Mouse (Mus musculus) embryonic facial prominence, embryonic 14.5 days (tissue): ENCODE measurements around the gene Flt3l. TPM values are rescaled to one million over a fixed set of nuclear protein-coding genes. Genes with fewer than 3 reads are reported as not detected.
A peak's percentile ranks its signal among the peaks of the same experiment; 100 is the strongest.

ENCODE experiments used
- ATAC-seq: fragments of 200-750 bp; cut with Nextera tagmentation; 2 replicates; pipeline ENCODE4 v1.8.0; 2017; ENCODE audit warnings: low read depth, moderate number of reproducible peaks, moderate TSS enrichment
- DNase-seq: peaks from one replicate; pipeline ENCODE4 v3.0.0-alpha.2; 2015; ENCODE audit warnings: low spot score
- H3K27ac ChIP-seq: fragments of 300-500 bp; sonication (generic); replicated peaks from 2 replicates; pipeline ENCODE4 v1.5.1; 2014; ENCODE audit warnings: low read depth, mild to moderate bottlenecking, low read length, moderate library complexity
- H3K27me3 ChIP-seq: fragments of 300-500 bp; sonication (generic); replicated peaks from 2 replicates; pipeline ENCODE4 v1.6.1; 2014; ENCODE audit warnings: low read length; ENCODE audit not compliant: control insufficient read depth, insufficient read depth
- H3K36me3 ChIP-seq: fragments of 300-500 bp; sonication (generic); 2 replicates; pipeline ENCODE4 v1.6.1; 2014; ENCODE audit warnings: low read length, mixed read lengths; ENCODE audit not compliant: control insufficient read depth, insufficient read depth
- H3K4me1 ChIP-seq: fragments of 300-500 bp; sonication (generic); 2 replicates; pipeline ENCODE4 v1.6.1; 2014; ENCODE audit warnings: antibody characterized with exemption, low read length; ENCODE audit not compliant: control insufficient read depth, insufficient read depth
- H3K4me2 ChIP-seq: fragments of 300-500 bp; sonication (generic); 2 replicates; pipeline ENCODE4 v1.6.1; 2014; ENCODE audit warnings: low read depth, mild to moderate bottlenecking, low read length, moderate library complexity, mixed read lengths
- H3K4me3 ChIP-seq: fragments of 300-500 bp; sonication (generic); 2 replicates; pipeline ENCODE4 v1.5.1; 2014; ENCODE audit warnings: low read depth, mild to moderate bottlenecking, low read length
- H3K9ac ChIP-seq: fragments of 300-500 bp; sonication (generic); 2 replicates; pipeline ENCODE4 v1.6.1; 2014; ENCODE audit warnings: low read depth, mild to moderate bottlenecking, low read length, moderate library complexity, mixed read lengths
- H3K9me3 ChIP-seq: fragments of 300-500 bp; sonication (generic); 2 replicates; pipeline ENCODE4 v1.6.1; 2016; ENCODE audit warnings: low read length; ENCODE audit not compliant: control insufficient read depth
- WGBS: fragments of 180-500 bp; shearing (Covaris S2); extraction: QIAGEN DNeasy Blood & Tissue Kit; methylation state at CpG from one replicate; pipeline ENCODE4 v1.1.7; 2014; 5-methylcytosine and 5-hydroxymethylcytosine counted together
- polyA plus RNA-seq: library from polyadenylated mRNA; unstranded; fragments of >200 nt; fragmentation: Nextera tagmentation; extraction: Ambion mirVana; gene quantifications from 2 replicates; pipeline ENCODE4 v1.2.1, GENCODE M21; 2014

Flt3l gene
- polyA plus RNA-seq, 1 experiment from 2014 or later, result 2.3 TPM

DNA sequence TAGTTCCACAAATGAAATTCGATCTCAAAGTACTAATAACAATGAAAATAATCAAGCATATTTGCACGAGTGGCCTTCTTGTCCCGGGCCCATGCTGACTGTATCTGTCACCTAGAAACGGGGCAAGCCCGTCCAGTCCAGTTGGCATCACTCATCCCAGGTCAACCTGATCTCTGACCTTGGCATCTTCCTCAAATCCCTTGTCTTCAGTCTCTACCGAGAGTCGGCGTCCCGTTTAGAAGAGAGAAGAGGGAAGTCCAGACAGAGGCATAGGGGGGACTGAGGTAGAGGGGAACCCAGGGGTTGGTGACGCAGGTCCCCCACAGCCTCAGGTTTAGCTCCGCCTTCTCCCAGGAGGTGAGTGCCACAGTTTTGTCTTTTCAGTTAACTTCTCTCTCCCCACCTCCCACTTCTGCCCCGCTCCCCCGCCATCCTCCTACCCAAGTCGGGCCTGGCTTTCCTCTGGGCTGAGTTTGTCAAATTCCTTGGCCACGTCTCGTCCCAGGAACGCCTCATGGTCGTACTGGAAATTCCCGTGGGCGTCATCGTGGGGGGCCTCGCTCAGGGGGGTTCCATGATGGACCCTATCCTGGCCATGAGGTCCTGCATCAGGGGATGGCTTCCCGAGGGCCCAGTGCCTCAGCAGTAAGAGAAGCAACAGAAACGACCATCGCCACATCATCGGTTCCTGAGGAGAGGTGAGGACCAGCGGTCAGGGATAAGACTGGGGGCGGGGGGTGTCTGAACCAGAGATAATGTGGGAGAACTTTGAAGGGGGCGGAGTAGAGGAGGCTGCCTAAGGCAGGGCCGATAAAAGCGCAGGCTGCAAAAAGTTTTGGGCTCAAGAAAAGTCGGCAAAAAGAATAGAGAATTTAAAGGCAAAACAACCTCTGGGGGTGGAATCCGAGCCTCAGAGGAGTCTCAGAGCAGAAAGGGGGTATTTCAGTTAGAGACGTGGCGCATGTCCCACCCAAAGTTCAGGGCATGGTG, 44.9 kb downstream of the Flt3l start:
- peak overlapping the region; percentile 70 for H3K4me2 ChIP-seq
- no peaks in the 10 kb centered on the region for H3K9me3 ChIP-seq
- ATAC-seq (peak; percentile 50), DNase-seq (peak; percentile 61)
- no peaks in the 10 kb centered on the region for H3K27me3 ChIP-seq
- H3K4me1 ChIP-seq, result peaks cover 12% of the 10 kb centered on the region
- H3K27ac ChIP-seq, result peak overlapping the region; percentile 97
- H3K36me3 ChIP-seq, result peaks cover 33% of the 10 kb centered on the region
- H3K4me3 ChIP-seq, result peak overlapping the region; percentile 67
- peak overlapping the region; percentile 87 for H3K9ac ChIP-seq
- 9% methylated on average over 35 of the region's 35 CpGs for WGBS

- Histone ChIP-seq H3K27me3 (no peaks in the 10 kb centered on the region), H3K4me1 (peaks cover 12% of the 10 kb centered on the region), H3K4me3 (peak overlapping the region; percentile 67), H3K36me3 (peaks cover 36% of the 10 kb centered on the region), H3K9ac (peak overlapping the region; percentile 87), H3K4me2 (peak overlapping the region; percentile 70), H3K27ac (peak overlapping the region; percentile 97), H3K9me3 (no peaks in the 10 kb centered on the region)
- no peak for DNase-seq
- no peak for ATAC-seq
- WGBS, result 80% methylated on average over 13 of the region's 13 CpGs
These were observed 45.8 kb downstream of the Flt3l start for GRCm38 (mm10) chr7:45090251-45090977.

DNA sequence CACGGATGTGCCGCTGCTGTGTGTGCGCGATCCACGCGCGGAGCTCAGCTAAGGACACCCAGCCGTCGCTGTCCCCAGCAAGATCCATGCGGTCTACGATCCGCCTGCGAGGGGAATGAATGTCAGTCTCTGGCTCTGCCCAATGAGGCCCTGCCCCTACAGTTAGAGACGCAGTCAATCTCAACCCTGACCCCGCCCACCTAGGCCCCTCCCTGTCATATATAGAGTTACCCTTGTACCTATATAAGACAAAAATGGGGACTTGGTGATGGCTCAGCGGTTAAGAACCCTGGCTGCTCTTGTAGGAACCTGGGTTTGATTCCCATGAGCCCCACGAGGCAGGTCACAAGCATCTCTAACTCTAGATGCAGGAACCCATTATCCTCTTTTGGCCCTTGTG, 47.6 kb downstream of the Flt3l start:
- Histone ChIP-seq H3K27me3 (no peaks in the 10 kb centered on the region), H3K9me3 (no peaks in the 10 kb centered on the region), H3K36me3 (peaks cover 55% of the 10 kb centered on the region), H3K4me3 (no peak overlapping the region), H3K27ac (no peak overlapping the region), H3K4me2 (no peak overlapping the region), H3K9ac (no peak overlapping the region), H3K4me1 (peaks cover 12% of the 10 kb centered on the region)
- 91% methylated on average over 17 of the region's 17 CpGs for WGBS
- no peak for ATAC-seq
- no peak for DNase-seq

DNA sequence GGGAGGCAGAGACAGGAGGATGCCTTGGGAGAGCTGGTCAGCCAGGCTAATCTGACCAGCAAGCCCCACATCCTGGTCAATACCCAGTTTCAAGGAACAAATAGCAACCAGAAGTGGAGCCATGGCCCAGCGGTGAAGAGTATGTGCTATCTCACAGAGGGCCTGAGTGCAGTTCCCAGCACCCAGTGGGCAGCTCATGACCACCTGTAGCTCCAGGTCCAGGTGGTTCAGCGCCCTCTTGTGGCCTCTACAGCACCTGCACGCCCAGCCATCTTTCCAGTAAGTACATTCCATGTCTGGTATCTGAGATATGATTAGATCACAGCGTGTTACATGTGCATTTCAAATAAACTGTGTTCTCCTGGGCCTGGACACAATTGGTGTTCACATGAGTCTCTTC, 50.1 kb downstream of the Flt3l start:
- DNase-seq (no peak), ATAC-seq (no peak)
- Histone ChIP-seq H3K4me1 (peaks cover 8% of the 10 kb centered on the region), H3K27ac (no peak overlapping the region), H3K4me3 (no peak overlapping the region), H3K9ac (no peak overlapping the region), H3K27me3 (no peaks in the 10 kb centered on the region), H3K36me3 (peaks cover 72% of the 10 kb centered on the region), H3K9me3 (no peaks in the 10 kb centered on the region), H3K4me2 (no peak overlapping the region)
- 78% methylated on average over 4 of the region's 4 CpGs for WGBS

GRCm38 (mm10) chr7:45083300-45083890, 52.8 kb downstream of the Flt3l start:
- DNase-seq (no peak), ATAC-seq (no peak)
- H3K9me3 ChIP-seq, result no peaks in the 10 kb centered on the region
- H3K4me3 ChIP-seq, result no peak overlapping the region; the same call in 1 of the 2 replicates
- no peak overlapping the region for H3K27ac ChIP-seq
- WGBS, result 82% methylated on average over 21 of the region's 22 CpGs
- no peaks in the 10 kb centered on the region for H3K27me3 ChIP-seq
- H3K9ac ChIP-seq, result 0 out of 2 replicates have a peak overlapping the region, but pooled peaks have one; percentile 1
- peaks cover 4% of the 10 kb centered on the region; the same call in 1 of the 2 replicates for H3K4me1 ChIP-seq
- peaks cover 66% of the 10 kb centered on the region for H3K36me3 ChIP-seq
- H3K4me2 ChIP-seq, result no peak overlapping the region

DNA sequence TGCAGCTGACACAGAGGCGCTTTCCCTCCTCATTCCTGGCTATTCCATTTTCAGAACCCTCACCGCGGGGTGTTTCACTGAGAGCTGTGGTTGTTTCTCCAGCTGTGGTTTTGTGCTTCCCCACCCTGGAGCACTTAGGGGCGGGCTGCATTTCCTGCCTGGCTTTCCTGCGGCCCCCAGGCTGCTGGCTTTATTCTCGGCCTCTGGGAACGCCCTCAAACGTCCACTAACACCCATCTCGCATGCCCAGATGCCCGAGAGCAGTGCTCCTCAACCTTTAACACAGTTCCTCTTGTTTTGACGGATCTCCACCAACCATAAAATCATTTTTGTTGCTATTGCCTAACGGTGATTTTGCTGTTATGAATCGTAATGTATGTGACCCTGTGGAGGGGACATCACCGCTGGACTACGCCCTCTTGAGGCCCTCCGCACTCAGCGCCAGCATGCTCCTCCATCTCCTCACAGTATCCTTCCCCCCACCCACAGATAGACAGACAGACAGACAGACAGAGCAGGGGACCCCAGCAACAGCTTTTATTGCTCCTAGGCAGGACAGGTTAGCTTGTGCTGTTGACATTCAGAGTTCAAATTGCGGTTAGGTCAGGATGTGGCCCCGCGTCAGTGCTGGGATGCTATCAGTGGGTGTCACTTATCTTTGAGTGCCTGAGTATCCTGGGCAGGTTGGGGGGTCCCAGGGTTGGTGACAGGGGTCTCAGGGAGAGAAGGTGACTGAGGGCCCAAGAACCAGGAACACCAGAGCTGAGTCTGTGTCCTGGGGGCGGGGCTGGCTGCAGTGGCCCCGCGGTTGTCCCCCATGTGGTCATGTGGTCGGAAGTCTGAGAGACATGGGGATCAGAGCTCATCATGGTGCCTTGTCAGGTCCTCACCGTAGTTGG, 53.6 kb downstream of the Flt3l start:
- peak; percentile 81 for DNase-seq
- Histone ChIP-seq H3K4me2 (peak overlapping the region; percentile 20; the same call in 1 of the 2 replicates), H3K36me3 (peaks cover 61% of the 10 kb centered on the region), H3K27me3 (no peaks in the 10 kb centered on the region), H3K9me3 (no peaks in the 10 kb centered on the region), H3K4me1 (peaks cover 4% of the 10 kb centered on the region; the same call in 1 of the 2 replicates), H3K9ac (peak overlapping the region; percentile 1; the same call in 1 of the 2 replicates), H3K27ac (peak overlapping the region; percentile 79), H3K4me3 (no peak overlapping the region)
- ATAC-seq, result peak; percentile 23; the same call in 1 of the 2 replicates
- WGBS, result 57% methylated on average over 25 of the region's 25 CpGs

GRCm38 (mm10) chr7:45081016-45081415, 55.2 kb downstream of the Flt3l start:
- H3K27ac ChIP-seq, result 0 out of 2 replicates have a peak overlapping the region, but pooled peaks have one; percentile 33
- H3K9me3 ChIP-seq, result no peaks in the 10 kb centered on the region
- no peaks in the 10 kb centered on the region for H3K27me3 ChIP-seq
- H3K4me2 ChIP-seq, result no peak overlapping the region
- no peak overlapping the region for H3K9ac ChIP-seq
- peaks cover 4% of the 10 kb centered on the region; the same call in 1 of the 2 replicates for H3K4me1 ChIP-seq
- no peak overlapping the region for H3K4me3 ChIP-seq
- peaks cover 61% of the 10 kb centered on the region for H3K36me3 ChIP-seq
- 54% methylated on average over 5 of the region's 5 CpGs for WGBS
- no peak for ATAC-seq
- DNase-seq, result peak; percentile 54
